Mouse (Mus musculus) layer of hippocampus, postnatal 10 days (tissue): ENCODE data around the gene Cela2a. TPM values are rescaled to one million over a fixed set of nuclear protein-coding genes. Genes with fewer than 3 reads are reported as not detected.
"Not testable (repeated sequence)": the region's sequence is repeated elsewhere in the genome, so short reads cannot be mapped to it uniquely, and the experiment has no call there.

Experiments
- DNase-seq, 2 experiments: peaks; one replicate each; pipeline ENCODE4 v3.0.0; 2021; ENCODE audit warnings: low spot score in 2 of 2
- total RNA-seq, 2 experiments: library from RNA; stranded (reverse); gene quantifications; 2 replicates each; pipeline ENCODE4 v1.2.3; 2021

Gene Cela2a
- total RNA-seq, 2 experiments from 2014 or later, result not detected

- no peak for DNase-seq
These were observed 20.1 kb downstream of the Cela2a start for GRCm38 (mm10) chr4:141805886-141806285.

- DNase-seq, result no peak
These were observed 21.9 kb downstream of the Cela2a start for GRCm38 (mm10) chr4:141804105-141804504.

- DNase-seq, result no peak
These were observed 28.4 kb downstream of the Cela2a start for GRCm38 (mm10) chr4:141797545-141797944.

- DNase-seq, result no peak
These were observed 29.0 kb downstream of the Cela2a start for GRCm38 (mm10) chr4:141796954-141797353.

DNA sequence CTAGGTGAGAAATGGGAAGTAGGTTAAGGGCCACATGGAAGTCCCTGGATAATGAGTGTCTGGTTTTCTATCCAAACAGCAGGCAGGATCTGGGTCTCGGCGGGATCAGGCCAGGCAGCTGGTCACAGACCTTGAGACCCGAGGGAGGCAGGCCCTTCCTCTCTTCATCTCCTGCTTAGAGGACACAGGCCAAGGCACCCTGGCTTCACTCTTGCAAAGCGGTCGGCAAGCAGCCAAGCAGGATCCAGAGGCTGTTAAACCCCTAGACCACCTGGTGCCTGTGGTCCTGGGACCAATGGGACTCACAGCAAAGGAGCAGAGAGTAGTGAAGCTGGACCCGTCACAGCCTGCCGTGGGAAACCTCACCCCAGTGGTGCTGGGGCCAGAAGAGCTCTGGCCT lies 29.6 kb downstream of the Cela2a start:
- DNase-seq, result no peak

DNA sequence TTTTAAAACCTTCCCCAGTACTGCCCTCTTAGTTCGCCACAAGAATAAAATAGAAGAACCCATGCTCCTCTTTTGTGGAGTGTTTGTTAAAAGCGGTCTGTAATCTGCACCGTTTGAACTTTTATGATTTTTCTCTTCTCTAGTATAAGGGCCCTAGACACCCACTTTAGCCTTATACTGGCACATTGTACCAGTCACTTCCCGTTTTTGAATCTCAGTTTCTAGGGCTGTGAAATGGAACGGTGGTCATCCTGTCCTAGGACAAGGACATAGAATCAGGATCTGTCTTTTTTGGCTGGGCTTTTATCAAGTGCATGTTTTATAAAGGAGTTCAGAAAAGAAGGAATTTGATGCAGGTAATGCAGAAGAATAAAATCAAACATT lies 31.8 kb downstream of the Cela2a start:
- no peak for DNase-seq

GRCm38 (mm10) chr4:141793282-141794151 lies 32.4 kb downstream of the Cela2a start, which contains the start of gene Casp9:
Gene Casp9 (plus strand): TSS chr4:141793612.
- DNase-seq, result peak; percentile 97 to 98

GRCm38 (mm10) chr4:141792554-141793281 lies 33.2 kb downstream of the Cela2a start:
- no peak for DNase-seq

DNA sequence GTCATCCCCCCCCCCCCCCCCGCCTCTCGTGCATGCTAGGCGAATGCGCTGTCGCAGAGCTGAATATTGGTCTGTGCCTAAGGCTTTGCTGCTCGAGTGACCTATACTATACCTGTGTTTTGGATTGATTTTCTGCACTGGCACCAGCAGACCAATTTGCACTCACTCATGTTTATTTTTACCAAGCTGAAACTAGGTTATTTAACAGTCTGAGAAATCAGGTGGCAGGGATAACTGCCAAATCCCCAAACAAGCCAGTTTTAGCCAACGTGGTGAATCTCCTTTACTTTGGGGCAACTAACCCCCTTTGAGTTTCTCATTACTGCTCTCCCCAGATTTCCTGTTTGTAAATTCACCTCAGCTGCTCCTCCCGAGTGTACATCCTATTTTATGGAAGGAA lies 34.0 kb downstream of the Cela2a start:
- no peak for DNase-seq

DNA sequence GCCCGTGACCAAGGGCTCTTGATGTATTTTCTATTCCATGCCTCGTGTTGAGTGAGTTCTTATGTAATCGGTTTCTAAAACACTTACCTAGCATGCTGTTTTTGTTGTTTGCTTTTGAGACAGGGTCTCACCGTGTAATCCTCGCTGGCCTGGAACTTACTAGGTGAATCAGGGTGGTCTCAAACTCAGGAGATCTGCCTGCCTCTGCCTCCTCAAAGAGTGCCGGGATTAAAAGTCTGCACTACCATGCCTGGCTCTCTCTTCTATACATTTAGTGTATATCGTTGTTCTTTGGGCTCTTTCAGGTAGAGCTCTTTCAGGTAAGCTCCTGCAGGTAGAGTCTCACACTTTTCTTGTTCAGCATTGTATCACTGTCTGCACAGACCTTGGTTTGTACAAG lies 34.5 kb downstream of the Cela2a start:
- no peak for DNase-seq

DNA sequence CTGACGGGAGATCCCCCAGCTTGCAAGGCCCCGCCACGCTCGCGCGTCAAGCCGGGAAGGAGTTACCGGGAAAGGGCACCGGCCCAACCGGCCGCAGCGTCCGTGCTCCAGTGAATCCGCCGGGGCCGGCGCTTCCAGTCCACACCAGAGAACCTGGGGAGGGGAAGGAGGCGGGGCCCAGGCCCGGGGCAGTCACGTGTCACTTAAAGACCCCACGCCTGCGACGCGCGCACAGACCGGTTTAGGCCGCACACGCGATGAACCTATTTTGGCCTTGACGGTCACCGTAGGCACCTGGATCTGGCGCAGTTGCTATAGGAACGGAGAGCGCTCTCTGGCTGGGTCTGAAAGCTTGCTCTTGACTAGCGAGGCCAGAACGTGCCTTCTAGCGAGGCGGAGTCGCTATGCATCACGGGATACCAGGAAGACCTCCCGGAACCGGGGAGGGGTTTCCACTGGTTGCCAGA lies 35.4 kb downstream of the Cela2a start, which contains the start of gene Dnajc16:
TSS of gene Dnajc16 (minus strand) at position 408 of the 467 bp plus-strand sequence.
- DNase-seq, result peak; percentile 95

GRCm38 (mm10) chr4:141789564-141790218 lies 36.3 kb downstream of the Cela2a start:
- no peak for DNase-seq

DNA sequence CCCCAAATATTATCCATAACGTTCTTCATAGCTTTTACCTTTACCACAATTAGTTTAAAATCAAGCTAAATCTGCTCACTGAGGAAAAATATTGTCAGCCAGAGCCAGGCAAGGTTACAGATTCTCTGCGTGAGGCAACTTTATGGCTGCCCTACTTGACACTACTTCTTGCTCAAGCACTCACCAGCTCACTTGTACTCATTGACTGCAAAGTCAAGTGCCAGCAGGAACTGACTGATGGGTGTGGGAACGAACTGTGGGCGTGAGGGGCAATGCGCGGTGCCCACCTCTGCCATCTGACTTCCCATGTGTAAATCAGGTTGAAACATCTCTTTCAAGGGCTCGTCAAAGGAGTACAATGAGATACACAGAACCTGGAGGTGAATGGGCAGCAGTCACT lies 38.5 kb downstream of the Cela2a start:
- no peak for DNase-seq

DNA sequence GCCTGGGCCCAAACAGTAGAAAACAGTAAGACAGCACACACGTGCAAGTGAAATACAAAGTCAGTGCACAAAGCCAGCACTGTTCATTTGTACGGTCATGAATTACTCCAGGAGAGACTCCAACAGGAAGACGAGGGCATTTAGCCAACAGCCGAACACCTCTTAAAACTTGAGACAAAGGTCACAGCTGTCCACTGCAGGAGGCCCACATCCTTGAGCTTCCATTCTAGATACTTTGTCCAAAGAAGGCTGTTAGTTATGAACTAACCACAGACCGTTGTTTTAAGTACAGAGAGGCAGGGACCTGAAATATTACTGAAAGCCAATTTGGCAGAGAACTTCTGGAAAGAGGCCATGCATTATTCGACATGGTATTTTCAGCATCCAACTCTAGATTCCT lies 38.9 kb downstream of the Cela2a start:
- DNase-seq, result no peak

GRCm38 (mm10) chr4:141786141-141786540 lies 39.8 kb downstream of the Cela2a start:
- DNase-seq, result no peak

GRCm38 (mm10) chr4:141784835-141785234 lies 41.1 kb downstream of the Cela2a start:
- no peak for DNase-seq

DNA sequence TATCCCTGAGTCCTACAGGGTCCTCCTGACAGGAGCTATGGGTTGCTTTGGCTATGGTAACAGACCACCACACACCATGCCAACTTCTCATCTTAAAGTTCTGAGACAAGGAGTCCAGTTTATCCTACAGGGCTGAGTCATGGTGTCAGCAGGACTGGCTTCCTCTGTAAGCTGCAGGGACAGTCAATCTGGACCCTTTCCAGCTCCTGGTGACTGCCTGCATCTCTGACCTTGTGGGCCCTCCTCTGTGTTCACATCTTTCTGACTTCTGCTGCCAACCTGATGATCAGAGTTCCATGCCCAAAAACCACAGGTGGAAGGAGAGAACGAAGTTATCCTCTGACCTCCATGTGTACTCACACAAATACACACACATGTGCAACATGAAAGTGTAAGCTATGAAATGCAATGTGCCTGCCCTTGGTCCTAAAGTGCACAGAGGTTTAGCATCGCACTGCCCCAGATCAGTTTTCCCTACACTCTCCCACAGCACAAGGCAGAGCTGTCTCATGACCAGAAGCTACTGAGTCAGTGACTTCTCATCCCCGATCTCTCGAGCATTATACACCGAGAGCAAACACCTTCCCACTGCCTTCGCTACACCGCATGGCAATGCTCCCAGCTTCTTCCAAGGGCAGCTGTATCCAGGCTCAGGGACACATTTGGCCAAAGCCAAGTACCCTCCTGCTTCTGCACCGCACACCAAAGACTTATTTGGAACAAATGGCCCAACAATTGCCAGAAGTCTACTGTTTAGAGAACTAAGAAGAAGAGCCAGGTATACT lies 44.6 kb downstream of the Cela2a start:
- no peak for DNase-seq

- DNase-seq, result no peak
These were observed 46.1 kb downstream of the Cela2a start for GRCm38 (mm10) chr4:141779828-141780227.

GRCm38 (mm10) chr4:141773019-141773418 lies 52.9 kb downstream of the Cela2a start:
- not testable (repeated sequence) for DNase-seq

- no peak for DNase-seq
These were observed 54.1 kb downstream of the Cela2a start for GRCm38 (mm10) chr4:141771823-141772222.
